Mouse (Mus musculus): Measurements from ENCODE around the gene Tgfbrap1.
"Not testable (repeated sequence)": the region's sequence is repeated elsewhere in the genome, so short reads cannot be mapped to it uniquely, and the experiment has no call there.

Gene Tgfbrap1

DNA sequence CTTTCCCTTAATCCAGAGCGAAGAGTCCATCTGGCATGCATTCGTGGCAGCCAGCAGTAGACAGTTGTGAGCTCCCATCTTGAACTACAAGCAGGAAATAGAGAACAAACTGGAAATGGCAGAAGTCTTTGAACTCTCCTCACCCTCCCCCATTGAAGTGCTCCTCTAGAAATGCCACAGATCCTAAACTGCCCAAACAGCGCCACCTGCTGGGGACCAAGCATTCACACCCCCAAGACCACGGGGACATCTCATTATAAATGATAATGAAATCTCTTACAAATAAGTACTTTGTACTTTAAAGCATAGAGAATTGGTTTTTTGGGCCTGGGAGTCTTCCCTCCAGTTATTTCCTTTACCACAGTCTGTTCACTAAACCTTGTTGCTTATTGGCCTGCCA is 12.1 kb upstream of the Tgfbrap1 start:
- peak; percentile 77 for DNase-seq (ENCODE audit: low spot score)

DNA sequence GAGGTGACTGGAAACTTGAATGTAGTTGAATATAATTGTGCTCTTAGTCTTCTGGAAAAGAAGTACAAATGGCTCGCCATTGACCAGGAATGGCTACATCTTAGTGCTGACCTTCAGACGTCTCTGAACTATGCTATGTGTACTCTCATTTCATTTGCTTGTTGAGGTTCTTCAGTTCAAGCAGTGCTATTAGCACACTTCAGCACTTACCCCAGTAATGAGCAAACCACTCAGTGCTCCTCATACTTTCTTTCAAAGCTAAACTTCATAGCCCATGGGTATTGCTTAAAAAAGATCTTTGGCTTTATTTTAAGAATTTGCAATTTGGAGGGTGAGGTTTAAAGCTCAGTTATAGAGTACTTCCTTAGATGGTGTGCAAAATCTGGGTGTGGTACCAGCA is 10.3 kb upstream of the Tgfbrap1 start:
- no peak for DNase-seq (ENCODE audit: low spot score)

DNA sequence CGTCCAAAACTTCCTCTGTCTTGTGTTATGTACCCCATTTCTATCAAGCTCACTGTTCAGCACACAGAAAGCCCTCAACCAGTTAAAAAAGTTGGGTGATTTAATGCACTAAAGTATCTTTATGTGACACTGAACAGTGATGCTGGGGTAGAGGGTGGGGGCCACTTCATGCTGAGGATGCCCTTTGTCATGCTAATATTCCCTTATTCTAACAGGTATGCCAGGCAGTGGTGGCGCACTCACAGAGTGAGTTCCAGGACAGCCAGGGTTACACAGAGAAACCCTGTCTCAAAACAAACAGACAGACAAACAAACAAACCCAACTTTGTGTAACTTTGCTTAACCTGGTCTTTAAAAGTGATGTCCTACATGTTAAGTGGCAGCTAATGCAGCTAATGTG is 4.2 kb downstream of the Tgfbrap1 start:
- DNase-seq (ENCODE audit: low spot score) = no peak

DNA sequence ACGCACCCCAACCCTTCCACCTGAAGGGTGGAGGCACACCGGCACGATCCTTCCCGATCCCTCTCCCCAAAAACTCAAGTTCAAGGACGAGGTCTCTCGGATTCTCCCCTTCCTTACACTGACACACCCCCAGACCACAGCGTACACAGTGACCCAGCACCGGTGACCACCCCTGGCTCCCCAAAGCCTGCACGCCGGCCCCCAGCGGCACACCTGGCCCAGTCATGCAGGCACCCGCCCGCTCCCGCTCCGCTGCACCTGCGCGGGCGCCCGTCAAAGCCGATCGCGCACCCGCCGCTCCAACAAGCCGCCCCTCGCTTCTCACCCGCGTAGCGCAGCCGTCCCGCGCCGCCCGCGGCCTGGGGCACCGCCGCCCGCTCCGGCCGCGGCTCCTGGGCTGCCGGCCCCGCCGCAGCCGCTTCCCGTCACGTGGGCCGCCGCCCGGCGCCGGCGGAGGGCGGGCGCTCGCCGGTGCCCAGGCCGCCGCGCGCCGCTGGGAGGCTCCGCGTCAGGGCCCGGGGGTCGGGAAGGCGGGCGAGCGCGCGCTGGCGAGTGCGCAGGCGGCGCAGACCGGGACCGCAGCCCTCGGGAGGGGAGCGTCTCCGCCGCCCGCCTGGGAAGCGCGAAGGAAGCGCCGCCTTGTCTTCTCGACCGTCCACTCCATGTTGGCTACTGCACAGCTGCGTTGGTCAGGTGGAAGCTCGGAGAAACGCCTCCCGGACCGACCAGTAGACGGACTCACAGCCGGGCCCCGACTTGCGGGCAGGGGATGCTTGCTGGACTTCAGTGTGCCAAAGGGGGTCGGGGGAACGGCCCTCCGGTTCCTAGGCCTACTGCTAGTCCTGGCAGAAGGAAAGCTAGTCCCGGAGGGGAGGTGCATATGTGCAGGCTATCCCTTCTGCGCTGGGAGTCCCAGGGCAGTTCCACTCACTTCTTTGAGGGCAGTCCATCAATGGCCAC is 6.1 kb downstream of the Tgfbrap1 start:
- DNase-seq (ENCODE audit: low spot score) = peak; percentile 71

DNA sequence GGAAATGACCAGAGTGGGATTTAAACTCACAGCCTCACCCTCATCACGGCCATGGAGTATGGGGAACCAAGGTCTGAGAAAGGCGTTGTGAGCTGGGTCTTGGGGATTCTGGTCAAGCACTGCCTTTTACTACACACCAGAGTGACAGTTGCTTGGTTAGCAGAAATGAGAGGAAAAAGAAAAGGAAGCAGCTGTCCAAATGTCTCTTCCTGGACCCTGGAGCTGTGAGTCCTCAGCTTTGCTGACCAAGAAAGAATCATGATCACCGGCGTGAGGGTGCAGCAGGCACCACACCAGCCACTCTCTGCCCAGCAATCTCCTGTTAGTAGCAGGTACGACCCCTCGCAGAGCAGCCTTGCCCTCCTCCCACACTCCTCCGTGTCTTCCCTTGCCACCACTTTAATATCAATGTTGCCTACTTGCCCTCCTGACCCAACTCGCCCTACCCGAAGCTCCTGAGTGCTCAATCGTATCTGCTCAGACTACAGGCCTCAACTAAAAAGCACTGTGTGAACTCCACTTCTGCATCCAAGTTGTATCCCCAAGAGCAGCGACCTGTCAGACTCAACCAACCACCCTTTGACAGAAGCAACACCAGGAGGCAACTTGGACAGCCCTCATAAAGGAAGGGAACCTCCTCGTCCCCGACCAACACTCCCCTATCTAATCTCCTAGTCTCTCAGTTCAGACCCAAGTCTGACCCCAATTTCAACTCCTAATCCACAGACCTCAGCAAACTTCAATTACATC is 7.0 kb downstream of the Tgfbrap1 start:
- no peak for DNase-seq (ENCODE audit: low spot score)

DNA sequence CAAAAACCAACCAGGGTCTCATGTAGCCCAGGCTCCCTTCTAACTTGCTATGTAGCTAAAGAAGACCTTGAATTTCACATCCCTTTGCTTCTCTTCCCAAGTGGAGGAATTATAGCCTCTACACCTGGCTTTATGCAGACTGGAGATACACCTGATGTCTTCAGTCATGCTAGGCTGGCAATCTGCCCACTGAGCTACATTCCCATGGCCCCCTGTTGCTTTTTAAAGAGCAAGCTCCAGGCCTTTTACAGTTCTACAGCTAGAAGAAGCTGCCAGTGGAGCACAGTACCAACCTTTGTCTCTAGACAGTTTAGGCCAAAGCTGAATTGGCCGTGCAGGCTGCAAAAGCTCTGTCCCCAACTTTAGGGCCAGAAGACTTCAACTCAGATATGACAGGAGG is 8.0 kb downstream of the Tgfbrap1 start:
- DNase-seq (ENCODE audit: low spot score) = no peak

DNA sequence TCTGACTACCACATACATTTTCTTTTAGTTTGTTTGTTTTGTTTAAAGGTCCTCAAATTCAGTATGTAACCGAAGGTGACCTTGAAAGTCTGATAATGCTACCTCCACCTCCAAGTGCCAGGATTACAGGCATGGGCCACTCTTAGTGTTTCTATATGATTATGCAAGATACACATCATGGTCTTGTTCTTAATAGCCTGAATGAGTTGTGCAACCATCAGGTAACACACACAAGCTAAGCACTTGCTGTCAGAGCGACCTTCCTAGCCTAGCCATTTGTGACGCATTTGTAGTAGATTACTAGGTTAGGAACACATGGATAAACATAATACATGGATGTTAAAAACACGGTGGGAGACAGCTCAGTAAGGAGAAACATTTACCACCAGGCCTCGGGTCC is 15.5 kb downstream of the Tgfbrap1 start:
- no peak for DNase-seq (ENCODE audit: low spot score)

DNA sequence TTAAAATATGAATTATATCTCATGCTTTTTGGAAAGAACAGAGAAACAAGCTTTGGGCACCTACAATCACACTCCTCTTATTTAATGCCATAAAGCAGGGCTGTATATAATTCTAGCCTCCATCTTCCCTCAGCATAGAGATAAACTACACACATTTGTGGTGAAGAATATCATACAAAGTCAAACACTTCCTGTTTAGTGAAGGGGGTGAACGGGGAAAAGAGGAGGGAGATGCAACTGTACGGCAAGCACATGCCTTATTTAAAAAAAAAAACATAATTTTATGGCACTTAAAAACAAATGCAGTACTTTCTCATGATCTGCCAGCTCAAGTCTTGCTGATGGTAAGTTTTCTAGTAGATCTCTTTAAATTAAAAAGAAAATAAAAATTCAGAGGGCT is 20.3 kb downstream of the Tgfbrap1 start:
- DNase-seq (ENCODE audit: low spot score) = no peak

DNA sequence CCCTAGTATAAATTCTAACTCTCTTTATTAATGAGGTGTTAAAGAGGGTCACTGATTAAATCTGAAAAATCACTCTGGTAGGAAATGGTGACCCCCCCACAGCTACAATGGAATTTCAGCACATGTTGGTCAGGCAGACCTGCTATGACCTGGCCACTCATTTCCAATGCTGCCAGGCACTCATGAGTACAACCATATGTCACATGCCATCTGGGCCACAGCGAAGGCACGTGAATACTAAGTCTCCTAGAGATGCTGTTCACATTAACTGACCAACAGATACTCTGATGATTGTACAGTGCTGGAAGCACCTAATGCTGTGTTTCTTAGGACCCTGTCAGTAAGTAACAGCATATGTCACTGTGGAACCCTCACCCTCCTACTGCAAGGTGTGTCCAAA is 23.6 kb downstream of the Tgfbrap1 start:
- no peak for DNase-seq (ENCODE audit: low spot score)

DNA sequence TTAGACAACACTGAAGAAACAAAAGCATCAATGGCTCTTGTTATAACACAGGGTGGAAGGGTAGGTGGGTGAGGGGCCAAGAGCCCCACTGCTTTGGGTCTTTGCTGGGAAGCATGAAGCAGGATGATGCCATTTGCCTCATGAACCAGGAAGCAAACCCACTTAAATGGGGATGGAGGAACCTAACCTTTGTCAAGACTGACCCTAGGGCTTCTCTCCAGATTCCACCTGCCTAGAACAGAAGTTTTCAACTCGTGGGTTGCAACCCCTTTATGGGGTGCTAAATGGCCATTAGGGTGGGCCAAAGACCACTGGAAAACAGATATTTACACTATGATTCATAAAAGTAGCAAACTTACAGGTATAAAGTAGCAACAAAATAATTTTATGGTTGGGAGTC is 25.9 kb downstream of the Tgfbrap1 start:
- no peak for DNase-seq (ENCODE audit: low spot score)

DNA sequence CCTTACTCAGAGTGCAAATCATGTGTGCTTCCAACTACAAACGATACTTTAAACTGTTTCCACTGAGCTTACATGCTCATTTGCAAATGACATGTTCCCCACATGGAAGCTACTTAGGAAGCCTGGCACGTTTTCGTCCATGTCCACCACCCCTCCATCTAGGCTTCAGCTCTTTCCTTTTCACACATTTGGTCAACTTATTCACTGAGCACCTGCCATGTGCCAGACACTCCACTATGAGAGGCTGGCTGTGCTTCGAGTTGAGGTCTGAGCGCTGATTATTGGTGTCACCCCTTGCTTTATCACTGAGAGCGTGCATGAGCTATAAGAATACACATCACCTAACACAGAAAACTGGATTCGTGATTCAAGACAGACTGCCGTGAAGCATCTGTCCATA is 26.4 kb downstream of the Tgfbrap1 start:
- no peak for DNase-seq (ENCODE audit: low spot score)

DNA sequence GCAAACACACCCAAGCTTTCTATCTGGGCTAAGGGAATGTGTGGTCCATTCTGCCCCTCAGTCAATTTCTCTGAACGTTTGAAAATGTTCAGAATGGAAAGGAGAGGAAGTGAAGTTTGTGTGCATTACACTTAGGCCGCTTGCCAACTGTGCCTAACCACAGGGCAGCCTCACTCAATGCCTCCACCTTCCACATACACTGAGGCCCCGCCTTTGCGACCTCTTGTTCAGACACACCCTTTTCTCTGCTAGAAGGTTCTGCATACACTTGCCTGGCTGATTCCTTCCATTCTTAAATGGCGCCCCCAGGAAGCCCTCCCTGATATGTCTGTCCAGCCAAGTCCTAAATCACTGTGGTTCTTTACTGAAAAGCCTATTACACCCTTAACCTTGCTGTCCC is 27.7 kb downstream of the Tgfbrap1 start:
- DNase-seq (ENCODE audit: low spot score) = no peak

DNA sequence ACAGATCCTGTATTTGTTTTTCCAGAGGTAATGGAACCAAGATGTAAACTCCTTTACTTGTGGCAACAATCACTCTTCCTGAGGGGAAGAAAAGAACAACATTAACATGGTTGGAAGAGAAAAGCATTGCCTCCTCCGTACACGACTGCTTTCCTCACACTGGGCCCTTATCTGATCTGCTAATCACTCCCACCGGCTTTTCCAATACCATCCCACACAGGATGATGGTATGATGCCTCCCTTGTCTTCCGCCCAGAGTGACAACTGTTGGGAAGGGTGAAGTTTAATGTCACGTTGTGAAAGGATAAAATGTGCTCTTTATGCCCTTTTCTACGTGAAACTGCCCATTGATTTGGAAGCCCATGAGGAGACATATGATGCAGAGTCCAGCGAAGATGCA is 30.9 kb downstream of the Tgfbrap1 start:
- DNase-seq (ENCODE audit: low spot score) = no peak

DNA sequence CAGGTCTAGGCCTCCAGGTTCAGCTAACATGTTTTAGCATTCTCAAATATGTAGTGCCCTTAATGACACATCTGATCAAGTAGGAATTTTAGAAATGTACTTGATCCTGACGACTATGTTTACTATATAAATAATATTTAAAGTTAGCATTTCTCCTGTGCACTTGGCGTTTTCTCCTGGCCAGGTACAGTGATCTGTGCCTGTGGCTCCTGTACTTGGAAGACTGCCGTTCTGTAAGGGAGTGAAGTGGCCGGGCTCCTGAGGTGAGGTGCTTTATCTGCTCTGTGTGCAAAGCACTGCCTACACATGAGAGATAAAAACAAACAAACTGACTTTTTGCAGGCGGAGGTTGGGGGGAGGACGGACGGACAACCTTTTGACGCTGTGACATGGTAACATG is 31.9 kb downstream of the Tgfbrap1 start:
- DNase-seq (ENCODE audit: low spot score) = no peak

DNA sequence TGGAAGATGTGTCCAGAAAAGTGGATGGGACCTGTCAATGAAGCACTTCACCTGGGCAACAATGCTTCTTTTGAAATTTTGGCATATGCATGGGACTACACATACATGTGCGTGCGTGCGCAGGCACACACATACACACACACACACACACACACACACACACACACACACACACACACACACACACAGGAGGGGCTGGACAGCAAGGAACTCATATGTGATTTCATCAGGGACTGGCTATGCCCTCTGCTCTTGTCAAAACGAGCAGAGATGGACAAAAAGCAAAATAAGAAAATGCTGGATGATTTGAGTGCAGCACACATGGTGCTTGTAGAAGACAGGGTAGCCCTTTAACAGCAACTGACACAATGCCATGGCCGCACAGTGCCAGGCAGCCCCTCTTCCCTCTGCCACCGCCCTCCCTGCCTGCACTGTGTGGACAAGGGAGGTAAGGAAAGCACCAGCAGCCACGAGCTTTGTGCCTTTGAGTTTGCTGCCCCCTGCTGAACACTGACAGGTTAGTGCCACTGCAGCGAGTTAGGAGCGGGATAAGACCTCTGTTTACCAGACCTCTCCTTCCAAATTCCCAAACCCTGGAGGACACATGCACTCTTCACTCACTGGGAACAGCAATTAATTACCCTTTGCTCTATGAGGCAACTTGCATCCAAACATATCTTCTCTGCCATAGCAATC is 32.7 kb downstream of the Tgfbrap1 start:
- peak; percentile 79 for DNase-seq (ENCODE audit: low spot score)

DNA sequence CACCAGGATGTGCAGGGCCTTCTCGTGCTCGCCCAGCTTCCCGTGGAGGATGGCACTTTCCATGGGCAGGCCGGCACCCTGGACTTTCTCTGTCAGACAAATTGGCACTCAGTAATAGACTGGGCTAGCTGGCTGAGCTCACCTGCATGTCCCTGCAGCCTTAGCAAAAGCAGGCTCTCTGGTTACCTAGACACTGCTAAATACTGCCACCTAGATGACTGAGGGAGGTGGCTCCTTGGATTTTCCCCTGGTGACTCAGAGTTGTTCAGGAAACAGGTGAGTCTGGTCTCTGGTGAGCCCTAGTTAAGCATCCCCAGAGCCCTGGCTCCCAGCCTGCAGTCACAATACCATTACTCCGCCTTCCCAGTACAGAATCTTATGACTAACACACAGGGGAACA is 46.5 kb downstream of the Tgfbrap1 start:
- DNase-seq (ENCODE audit: low spot score) = no peak

DNA sequence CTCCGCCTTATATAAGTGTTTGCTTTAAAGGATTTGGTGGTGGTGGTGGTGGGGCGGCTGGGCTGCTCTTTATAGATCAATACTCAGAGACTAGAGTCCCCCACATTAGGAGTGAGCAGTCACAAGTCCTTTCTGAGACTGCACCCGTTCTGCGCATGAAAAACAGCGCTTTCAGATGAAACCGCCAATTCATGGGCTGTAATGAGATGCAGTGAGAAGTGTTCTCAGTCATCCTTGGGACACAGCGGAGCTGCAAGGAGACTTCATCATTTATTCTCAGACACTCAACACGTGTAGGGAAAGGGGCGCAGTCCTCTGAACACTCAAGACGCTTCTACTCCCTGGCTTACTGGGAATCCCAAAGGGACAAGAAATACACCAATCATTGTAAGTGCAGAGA is 50.6 kb downstream of the Tgfbrap1 start:
- no peak for DNase-seq (ENCODE audit: low spot score)

DNA sequence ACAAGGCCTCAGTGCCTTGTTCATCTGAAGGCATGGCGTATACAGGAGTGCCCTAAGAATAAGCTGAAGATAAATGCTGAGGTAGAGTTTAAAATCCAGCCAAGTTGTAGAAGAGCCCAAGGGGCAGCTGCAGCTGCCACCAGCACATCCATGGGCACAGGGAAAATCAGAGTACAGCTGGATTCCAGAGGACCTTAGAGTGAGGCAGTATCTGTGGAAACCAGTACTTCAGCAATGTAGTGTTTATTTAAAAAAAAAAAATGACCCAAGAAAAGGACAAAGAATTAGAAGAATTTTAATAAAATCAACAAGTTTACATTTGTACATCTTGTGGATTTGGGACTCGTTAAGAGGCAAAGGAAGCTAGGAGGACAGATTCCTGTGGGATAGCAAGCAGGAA is 51.4 kb downstream of the Tgfbrap1 start:
- no peak for DNase-seq (ENCODE audit: low spot score)

DNA sequence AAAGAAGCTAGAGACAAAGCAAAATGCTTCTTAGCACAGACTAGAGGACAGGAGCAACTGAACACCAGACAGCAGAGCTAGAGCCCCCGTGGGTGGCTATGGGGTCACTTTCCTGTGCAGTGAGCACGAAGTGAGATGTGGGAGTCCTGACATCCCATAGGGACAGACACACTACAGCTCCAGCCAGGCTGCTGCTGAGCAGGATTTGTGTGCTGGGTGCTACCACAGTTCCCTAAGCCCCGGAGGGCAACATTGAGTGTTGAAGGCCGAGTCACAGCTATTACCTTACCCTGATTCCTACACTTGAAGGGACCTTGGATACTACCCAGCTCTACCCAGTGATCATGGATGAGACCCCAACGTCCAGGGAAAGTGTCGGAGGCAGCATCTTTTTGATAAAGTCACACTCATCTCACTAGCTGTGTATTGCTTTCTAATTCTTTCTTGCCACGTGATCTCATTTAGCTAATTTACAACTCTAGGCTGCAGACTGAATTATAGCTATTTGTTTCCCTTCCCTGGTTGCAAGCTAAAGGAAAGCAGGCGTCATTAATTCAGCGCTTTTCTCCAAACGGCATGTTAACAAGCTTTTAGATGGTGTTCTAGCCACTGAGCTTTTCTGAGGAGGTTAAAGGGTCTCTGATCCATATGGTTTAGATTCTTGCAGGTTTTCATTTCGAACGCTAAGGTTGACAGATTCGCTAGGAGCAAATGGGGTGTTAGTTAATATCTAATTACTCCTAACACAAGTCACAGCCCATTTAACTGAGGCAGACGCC is 53.0 kb downstream of the Tgfbrap1 start:
- DNase-seq (ENCODE audit: low spot score) = no peak

DNA sequence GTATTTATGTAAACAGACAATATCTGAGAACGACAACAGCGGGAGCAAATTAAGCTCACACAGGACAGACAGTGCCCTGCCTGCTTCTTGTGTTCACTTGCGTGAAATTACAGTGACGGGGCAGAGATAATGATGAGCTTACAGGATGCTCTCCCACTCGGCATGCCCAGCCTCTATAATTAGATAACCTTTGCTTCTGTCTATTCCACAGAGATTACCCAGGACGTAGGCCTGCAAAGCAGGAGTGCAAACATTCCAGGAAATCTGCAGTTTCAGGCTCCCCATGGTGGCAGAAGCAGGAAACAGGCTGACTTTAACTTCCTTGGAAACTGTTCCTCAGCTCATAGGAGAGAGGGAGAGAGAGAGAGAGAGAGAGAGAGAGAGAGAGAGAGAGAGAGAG is 56.2 kb downstream of the Tgfbrap1 start:
- DNase-seq (ENCODE audit: low spot score) = no peak

DNA sequence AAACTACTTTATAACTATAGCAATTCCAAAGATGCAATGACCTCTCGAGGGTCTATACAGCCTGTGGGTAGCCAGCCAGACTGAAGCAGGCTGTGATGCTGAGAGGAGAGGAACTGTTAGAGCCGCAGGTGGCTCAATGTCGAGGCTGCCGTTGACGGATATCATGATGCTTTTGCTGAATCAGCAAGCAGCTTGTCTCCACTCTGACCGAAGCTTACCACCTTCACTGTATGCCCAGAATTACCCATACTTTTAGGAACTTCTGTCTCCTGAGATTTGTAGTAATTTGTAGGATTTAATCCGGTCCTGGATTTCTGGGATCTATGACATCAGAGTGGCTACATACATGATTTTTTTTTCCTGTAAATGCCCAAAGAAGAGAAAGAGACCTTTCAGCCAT is 62.4 kb downstream of the Tgfbrap1 start:
- DNase-seq (ENCODE audit: low spot score) = no peak

DNA sequence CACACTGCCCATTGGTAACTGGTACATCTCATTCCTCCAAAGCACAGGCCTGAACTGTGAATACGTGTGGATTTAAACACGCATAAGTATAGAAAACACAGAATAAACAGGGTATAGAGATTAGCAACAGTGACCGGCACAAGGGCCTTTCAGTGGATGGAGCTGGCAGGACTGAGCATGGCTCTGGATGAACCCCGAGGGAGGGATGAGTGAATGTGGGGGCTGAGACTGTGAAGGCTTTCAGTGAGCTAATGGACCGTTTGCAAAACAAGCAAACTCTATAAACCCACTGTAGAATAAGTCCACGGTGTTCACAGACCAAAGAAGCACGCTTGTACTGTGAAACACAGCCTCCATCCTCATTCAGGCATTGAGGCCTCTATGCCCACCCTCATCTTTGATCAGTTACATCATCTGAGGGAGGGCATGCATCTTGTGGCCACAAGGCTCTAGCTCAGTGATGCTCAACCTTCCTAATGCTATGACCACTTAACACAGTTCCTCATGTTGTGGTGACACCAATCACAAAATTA is 83.2 kb downstream of the Tgfbrap1 start:
- not testable (repeated sequence) for DNase-seq (ENCODE audit: low spot score)

Data from testis, postnatal 10 days (tissue).